Mouse (Mus musculus) hindbrain, embryonic 15.5 days (tissue): Measurements from ENCODE around the gene Abl1. TPM values are rescaled to one million over a fixed set of nuclear protein-coding genes. Genes with fewer than 3 reads are reported as not detected.
A peak's percentile ranks its signal among the peaks of the same experiment; 100 is the strongest.

ENCODE experiments used
- ATAC-seq: fragments of 200-750 bp; cut with Nextera tagmentation; 2 replicates; pipeline ENCODE4 v1.8.0; 2017; ENCODE audit warnings: low read depth, moderate number of reproducible peaks, moderate TSS enrichment; ENCODE audit not compliant: low FRiP score
- H3K27ac ChIP-seq: fragments of 300-500 bp; sonication (generic); replicated peaks from 2 replicates; pipeline ENCODE4 v1.5.1; 2015; ENCODE audit warnings: mild to moderate bottlenecking, inconsistent platforms
- H3K27me3 ChIP-seq: fragments of 300-500 bp; sonication (generic); 2 replicates; pipeline ENCODE4 v1.6.1; 2015; ENCODE audit warnings: control low read depth, inconsistent platforms
- H3K36me3 ChIP-seq: fragments of 300-500 bp; sonication (generic); 2 replicates; pipeline ENCODE4 v1.6.1; 2015; ENCODE audit warnings: control low read depth, inconsistent platforms
- H3K4me1 ChIP-seq: fragments of 300-500 bp; sonication (generic); replicated peaks from 2 replicates; pipeline ENCODE4 v1.6.1; 2015; ENCODE audit warnings: control low read depth, inconsistent platforms
- H3K4me2 ChIP-seq: fragments of 300-500 bp; sonication (generic); 2 replicates; pipeline ENCODE4 v1.6.1; 2015; ENCODE audit warnings: moderate library complexity, mild to moderate bottlenecking, inconsistent platforms
- H3K4me3 ChIP-seq: fragments of 300-500 bp; sonication (generic); 2 replicates; pipeline ENCODE4 v1.5.1; 2015; ENCODE audit warnings: mild to moderate bottlenecking, inconsistent platforms
- H3K9ac ChIP-seq: fragments of 300-500 bp; sonication (generic); 2 replicates; pipeline ENCODE4 v1.6.1; 2015; ENCODE audit warnings: inconsistent platforms
- H3K9me3 ChIP-seq: fragments of 300-500 bp; sonication (generic); 2 replicates; pipeline ENCODE4 v1.6.1; 2016; ENCODE audit warnings: control low read depth, inconsistent platforms
- WGBS: fragments of 180-500 bp; shearing (Covaris S2); methylation state at CpG from one replicate; pipeline ENCODE4 v1.1.7; 2015; 5-methylcytosine and 5-hydroxymethylcytosine counted together
- polyA plus RNA-seq: library from polyadenylated mRNA; unstranded; fragments of >200 nt; fragmentation: Nextera tagmentation; extraction: Ambion mirVana; gene quantifications from 2 replicates; pipeline ENCODE4 v1.2.1, GENCODE M21; 2015

Gene Abl1
- polyA plus RNA-seq, 1 experiment from 2014 or later, result 18.1 TPM

GRCm38 (mm10) chr2:31845512-31845895 lies 157.3 kb downstream of the Abl1 start:
- Histone ChIP-seq H3K27ac (no peak overlapping the region), H3K4me3 (peak overlapping the region; percentile 52), H3K27me3 (peaks cover 37% of the 10 kb centered on the region), H3K4me1 (peaks cover 32% of the 10 kb centered on the region), H3K9me3 (no peaks in the 10 kb centered on the region), H3K9ac (peak overlapping the region; percentile 53), H3K36me3 (no peaks in the 10 kb centered on the region), H3K4me2 (peak overlapping the region; percentile 95)
- ATAC-seq, result no peak
- 2% methylated on average over 20 of the region's 26 CpGs for WGBS

DNA sequence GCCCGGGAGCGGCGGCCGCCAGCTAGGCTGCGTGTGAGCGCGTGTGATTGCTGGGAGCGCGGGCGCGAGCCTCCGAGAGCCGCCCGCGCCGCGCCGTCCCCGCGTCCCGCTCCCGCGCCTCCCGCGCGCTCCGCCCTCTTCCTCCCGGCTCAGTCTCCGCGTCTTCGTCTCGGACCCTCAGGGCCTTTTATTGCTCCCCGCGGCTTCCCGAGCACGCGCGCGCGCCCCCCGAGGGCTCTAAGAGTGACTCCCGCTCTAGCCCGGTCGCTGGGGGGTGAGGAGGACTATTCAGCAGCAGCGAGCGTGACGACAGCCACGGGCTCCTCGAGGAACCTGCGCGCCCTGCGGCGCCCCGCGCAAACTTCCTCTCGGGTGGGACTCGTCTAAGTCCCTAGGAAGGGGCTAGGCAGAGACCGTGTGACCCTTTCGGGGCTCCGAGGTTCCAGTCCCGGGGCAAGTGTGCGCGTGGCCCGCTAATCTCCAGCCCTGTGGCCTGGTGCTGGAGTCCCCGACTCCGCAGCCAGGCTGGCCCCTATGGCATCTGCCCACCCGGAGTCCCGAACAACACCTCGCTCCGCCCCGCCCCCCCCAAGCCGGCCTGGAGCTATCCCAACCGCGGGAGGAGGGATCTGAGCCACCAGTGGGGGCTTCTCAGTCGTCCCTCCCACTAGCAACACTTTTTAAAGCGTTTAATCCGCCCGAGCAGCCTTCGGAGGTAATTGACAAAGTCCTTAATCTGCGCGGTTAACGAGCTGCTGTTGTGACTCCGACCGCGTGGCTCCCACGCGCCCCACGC lies 157.9 kb downstream of the Abl1 start, which contains the start of gene Fibcd1:
TSS of gene Fibcd1 (minus strand) at position 110 of the 796 bp plus-strand sequence.
- peak within 1 kb of the TSS; percentile 52 for H3K4me3 ChIP-seq
- peak; percentile 33; the same call in 1 of the 2 replicates for ATAC-seq
- H3K9ac ChIP-seq, result peak within 1 kb of the TSS; percentile 53
- no peaks in the 10 kb centered on the region for H3K36me3 ChIP-seq
- H3K4me2 ChIP-seq, result peak within 1 kb of the TSS; percentile 95
- H3K27me3 ChIP-seq, result peaks cover 37% of the 10 kb centered on the region
- no peak within 1 kb of the TSS for H3K27ac ChIP-seq
- under 1% methylated on average over 67 of the region's 88 CpGs for WGBS
- no peaks in the 10 kb centered on the region for H3K9me3 ChIP-seq
- H3K4me1 ChIP-seq, result peaks cover 32% of the 10 kb centered on the region

DNA sequence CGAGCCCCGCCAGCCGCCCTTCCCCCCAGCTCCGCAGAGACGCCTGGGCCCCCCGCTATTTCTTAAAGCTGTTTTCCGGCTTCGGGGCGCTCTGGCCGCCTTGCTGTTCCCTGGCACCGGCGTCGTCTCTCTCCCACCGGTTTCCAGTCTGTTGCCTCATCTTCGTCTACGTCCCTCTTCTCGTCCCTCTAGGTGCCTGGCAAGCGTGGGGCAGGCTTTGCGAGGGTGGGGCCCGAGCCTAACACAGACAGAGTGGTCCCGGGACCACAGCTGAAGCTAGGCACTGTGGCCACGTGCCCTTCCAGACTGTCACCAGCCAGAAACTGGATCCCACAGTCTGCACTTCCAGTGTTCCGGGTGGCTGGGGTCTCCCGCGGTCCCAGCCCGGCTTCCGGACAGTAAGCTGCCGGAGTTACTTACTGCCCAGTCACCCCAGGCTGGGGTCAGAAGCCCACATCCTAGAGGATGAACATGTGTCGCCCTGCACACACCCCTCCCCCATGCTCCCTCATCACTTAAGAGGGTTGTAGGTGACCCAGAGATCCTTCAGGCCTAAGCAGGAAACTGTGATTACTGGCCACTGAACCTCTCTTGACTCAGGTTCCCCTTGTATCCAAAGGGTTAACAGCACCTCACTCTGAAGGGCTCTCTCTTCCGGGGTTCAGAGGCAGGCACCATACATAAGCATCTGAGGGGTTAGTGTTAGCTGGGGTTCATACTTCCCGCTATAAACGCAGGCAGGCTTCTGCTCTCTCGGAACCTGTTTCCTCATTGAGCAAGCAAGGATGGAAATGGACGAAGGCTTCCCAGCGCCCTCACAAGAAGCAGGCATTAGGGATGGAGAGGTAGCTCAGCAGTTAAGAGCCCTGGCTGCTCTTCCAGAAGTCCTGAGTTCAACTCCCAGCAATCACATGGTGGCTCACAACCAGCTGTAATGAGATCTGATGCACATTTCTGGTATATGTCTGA lies 158.8 kb downstream of the Abl1 start:
- Histone ChIP-seq H3K4me2 (peak overlapping the region; percentile 95), H3K36me3 (no peaks in the 10 kb centered on the region), H3K4me3 (peak overlapping the region; percentile 52), H3K9me3 (no peaks in the 10 kb centered on the region), H3K27me3 (peaks cover 37% of the 10 kb centered on the region), H3K9ac (peak overlapping the region; percentile 53), H3K4me1 (peaks cover 32% of the 10 kb centered on the region), H3K27ac (no peak overlapping the region)
- 4% methylated on average over 35 of the region's 35 CpGs for WGBS
- no peak for ATAC-seq

- no peak overlapping the region for H3K27ac ChIP-seq
- H3K4me3 ChIP-seq, result no peak overlapping the region
- H3K27me3 ChIP-seq, result peaks cover 37% of the 10 kb centered on the region
- 24% methylated on average over 6 of the region's 6 CpGs for WGBS
- H3K36me3 ChIP-seq, result no peaks in the 10 kb centered on the region
- H3K9ac ChIP-seq, result no peak overlapping the region
- peaks cover 32% of the 10 kb centered on the region for H3K4me1 ChIP-seq
- H3K9me3 ChIP-seq, result no peaks in the 10 kb centered on the region
- no peak; the same call in 1 of the 2 replicates for ATAC-seq
- H3K4me2 ChIP-seq, result no peak overlapping the region
These were observed 159.7 kb downstream of the Abl1 start for GRCm38 (mm10) chr2:31847908-31848307.

DNA sequence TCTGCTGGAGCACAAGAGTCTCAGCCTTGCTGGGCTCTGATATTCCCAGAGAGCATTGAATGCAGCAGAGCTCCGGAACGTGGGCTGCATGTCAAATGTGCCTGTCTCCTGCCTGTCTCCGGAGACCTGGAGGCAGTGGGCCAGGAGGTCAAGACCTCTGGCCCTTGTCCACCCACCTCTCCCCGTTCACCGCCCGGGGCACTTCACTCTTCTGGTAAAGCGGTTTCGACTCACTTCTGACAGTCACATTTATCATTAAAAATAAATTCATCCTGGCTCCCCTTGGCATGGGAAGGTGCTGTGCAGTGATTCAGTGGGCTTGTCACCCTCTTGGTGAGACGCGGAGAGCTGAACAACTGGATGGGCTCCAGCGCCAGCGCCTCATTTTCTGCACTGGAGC lies 162.0 kb downstream of the Abl1 start:
- no peak overlapping the region for H3K9ac ChIP-seq
- H3K4me3 ChIP-seq, result no peak overlapping the region
- no peak overlapping the region for H3K27ac ChIP-seq
- no peak for ATAC-seq
- peaks cover 27% of the 10 kb centered on the region for H3K4me1 ChIP-seq
- H3K27me3 ChIP-seq, result peaks cover 21% of the 10 kb centered on the region
- no peaks in the 10 kb centered on the region for H3K36me3 ChIP-seq
- no peaks in the 10 kb centered on the region for H3K9me3 ChIP-seq
- WGBS, result 23% methylated on average over 12 of the region's 12 CpGs
- no peak overlapping the region for H3K4me2 ChIP-seq

Other genes with a start within 250 kb of the Abl1 start
- 9.8 and 10.3 TPM in 2 replicates for gene Ass1, start 218.2 kb upstream of the Abl1 start, polyA plus RNA-seq
- gene Fubp3, start 115.7 kb upstream of the Abl1 start, polyA plus RNA-seq, result 47.9 and 48.5 TPM in 2 replicates
- 1.7 and 3.1 TPM in 2 replicates for gene Prdm12, start 48.3 kb upstream of the Abl1 start, polyA plus RNA-seq
- gene Exosc2, start 17.7 kb upstream of the Abl1 start, polyA plus RNA-seq, result 42.0 and 42.4 TPM in 2 replicates
- 0.12 TPM in 1 of 2 replicates, not detected in the other for gene Qrfp, start 122.2 kb downstream of the Abl1 start, polyA plus RNA-seq
- gene Fibcd1, start 157.6 kb downstream of the Abl1 start, polyA plus RNA-seq, result 7.7 and 8.1 TPM in 2 replicates
- 4.9 and 5.4 TPM in 2 replicates for gene Lamc3, start 198.9 kb downstream of the Abl1 start, polyA plus RNA-seq